Mouse (Mus musculus): ENCODE results near the gene Morn1. TPM values are rescaled to one million over a fixed set of nuclear protein-coding genes. Genes with fewer than 3 reads are reported as not detected.

Gene Morn1
- total RNA-seq, 2 experiments from 2014 or later = 0.62 to 4.7 TPM

GRCm38 (mm10) chr4:155178981-155179512, 92.7 kb downstream of the Morn1 start:
- ATAC-seq (replicated peaks; ENCODE audit: poor library complexity, severe bottlenecking) = peak; percentile 79

GRCm38 (mm10) chr4:155183201-155183600, 96.8 kb downstream of the Morn1 start:
- no peak for ATAC-seq (replicated peaks; ENCODE audit: poor library complexity, severe bottlenecking)

- ATAC-seq (replicated peaks; ENCODE audit: poor library complexity, severe bottlenecking) = no peak
Measured at GRCm38 (mm10) chr4:155184248-155185070, 98.1 kb downstream of the Morn1 start.

- ATAC-seq (replicated peaks; ENCODE audit: poor library complexity, severe bottlenecking) = no peak
Measured at GRCm38 (mm10) chr4:155185845-155186244, 99.5 kb downstream of the Morn1 start.

- peak; percentile 85 for ATAC-seq (replicated peaks; ENCODE audit: poor library complexity, severe bottlenecking)
Measured at GRCm38 (mm10) chr4:155187192-155187674, 100.9 kb downstream of the Morn1 start.

- ATAC-seq (replicated peaks; ENCODE audit: poor library complexity, severe bottlenecking) = no peak
Measured at GRCm38 (mm10) chr4:155188341-155188740, 102.0 kb downstream of the Morn1 start.

- ATAC-seq (replicated peaks; ENCODE audit: poor library complexity, severe bottlenecking) = no peak
Measured at GRCm38 (mm10) chr4:155188803-155189202, 102.4 kb downstream of the Morn1 start.

- ATAC-seq (replicated peaks; ENCODE audit: poor library complexity, severe bottlenecking) = no peak
Measured at GRCm38 (mm10) chr4:155189711-155190139, 103.3 kb downstream of the Morn1 start.

GRCm38 (mm10) chr4:155190275-155190674, 103.9 kb downstream of the Morn1 start:
- ATAC-seq (replicated peaks; ENCODE audit: poor library complexity, severe bottlenecking) = no peak

Other genes starting within 250 kb of the Morn1 start
- gene Ttc34, start 249.1 kb upstream of the Morn1 start, total RNA-seq (2014; fragmentation: Nextera tagmentation) = 0.17 TPM in 1 of 2 replicates, not detected in the other
- not detected in 2 replicates for gene Ttc34, start 249.1 kb upstream of the Morn1 start, total RNA-seq (2017)
- gene Mmel1, start 217.0 kb upstream of the Morn1 start, total RNA-seq (2014; fragmentation: Nextera tagmentation) = not detected in 2 replicates
- gene Mmel1, start 217.0 kb upstream of the Morn1 start, total RNA-seq (2017) = not detected in 2 replicates
- gene Fam213b, start 187.4 kb upstream of the Morn1 start, total RNA-seq (2014; fragmentation: Nextera tagmentation) = 6.9 and 8.5 TPM in 2 replicates
- gene Fam213b, start 187.4 kb upstream of the Morn1 start, total RNA-seq (2017) = 2.9 and 6.7 TPM in 2 replicates
- 85.4 and 110 TPM in 2 replicates for gene Tnfrsf14, start 158.0 kb upstream of the Morn1 start, total RNA-seq (2014; fragmentation: Nextera tagmentation)
- gene Tnfrsf14, start 158.0 kb upstream of the Morn1 start, total RNA-seq (2017) = 33.2 and 38.4 TPM in 2 replicates
- 0.85 TPM in 1 of 2 replicates, not detected in the other for gene Hes5, start 125.7 kb upstream of the Morn1 start, total RNA-seq (2014; fragmentation: Nextera tagmentation)
- gene Hes5, start 125.7 kb upstream of the Morn1 start, total RNA-seq (2017) = 0.52 TPM in 1 of 2 replicates, not detected in the other
- gene Pank4, start 122.5 kb upstream of the Morn1 start, total RNA-seq (2014; fragmentation: Nextera tagmentation) = 36.3 and 45.1 TPM in 2 replicates
- gene Pank4, start 122.5 kb upstream of the Morn1 start, total RNA-seq (2017) = 17.3 and 20.8 TPM in 2 replicates
- gene Plch2, start 29.8 kb upstream of the Morn1 start, total RNA-seq (2014; fragmentation: Nextera tagmentation) = 0.30 TPM in 1 of 2 replicates, not detected in the other
- not detected in 2 replicates for gene Plch2, start 29.8 kb upstream of the Morn1 start, total RNA-seq (2017)
- 10.5 and 11.0 TPM in 2 replicates for gene Pex10, start 19.6 kb upstream of the Morn1 start, total RNA-seq (2014; fragmentation: Nextera tagmentation)
- 13.4 and 18.6 TPM in 2 replicates for gene Pex10, start 19.6 kb upstream of the Morn1 start, total RNA-seq (2017)
- gene Rer1, start 195 bp upstream of the Morn1 start, total RNA-seq (2014; fragmentation: Nextera tagmentation) = 93.3 and 125 TPM in 2 replicates
- gene Rer1, start 195 bp upstream of the Morn1 start, total RNA-seq (2017) = 106 and 134 TPM in 2 replicates
- 18.1 and 19.4 TPM in 2 replicates for gene Ski, start 136.0 kb downstream of the Morn1 start, total RNA-seq (2014; fragmentation: Nextera tagmentation)
- gene Ski, start 136.0 kb downstream of the Morn1 start, total RNA-seq (2017) = 4.7 and 8.6 TPM in 2 replicates
- gene Faap20, start 163.2 kb downstream of the Morn1 start, total RNA-seq (2014; fragmentation: Nextera tagmentation) = 25.0 and 35.2 TPM in 2 replicates
- 14.0 and 17.5 TPM in 2 replicates for gene Faap20, start 163.2 kb downstream of the Morn1 start, total RNA-seq (2017)

All from granulocyte monocyte progenitor cell, adult 5-6 weeks (primary cell).